Mouse (Mus musculus) splenic B cell, adult 2 months (primary cell): Measurements from ENCODE around the gene Mllt10.
"Not testable (repeated sequence)": the region's sequence is repeated elsewhere in the genome, so short reads cannot be mapped to it uniquely, and the experiment has no call there.

Source experiments
- DNase-seq: peaks from one replicate; pipeline ENCODE4 v3.0.0-alpha.2; 2011; ENCODE audit warnings: low read depth, low spot score
- H3K27me3 ChIP-seq: 2 replicates; pipeline ENCODE4 v1.6.1; 2012; ENCODE audit warnings: mild to moderate bottlenecking, low read length, moderate library complexity, mixed read lengths; ENCODE audit not compliant: control insufficient read depth, poor library complexity, insufficient read depth, severe bottlenecking
- H3K36me3 ChIP-seq: 2 replicates; pipeline ENCODE4 v1.6.1; 2012; ENCODE audit warnings: mild to moderate bottlenecking, low read length, moderate library complexity, mixed read lengths; ENCODE audit not compliant: control insufficient read depth, poor library complexity, insufficient read depth, severe bottlenecking

The Mllt10 gene

DNA sequence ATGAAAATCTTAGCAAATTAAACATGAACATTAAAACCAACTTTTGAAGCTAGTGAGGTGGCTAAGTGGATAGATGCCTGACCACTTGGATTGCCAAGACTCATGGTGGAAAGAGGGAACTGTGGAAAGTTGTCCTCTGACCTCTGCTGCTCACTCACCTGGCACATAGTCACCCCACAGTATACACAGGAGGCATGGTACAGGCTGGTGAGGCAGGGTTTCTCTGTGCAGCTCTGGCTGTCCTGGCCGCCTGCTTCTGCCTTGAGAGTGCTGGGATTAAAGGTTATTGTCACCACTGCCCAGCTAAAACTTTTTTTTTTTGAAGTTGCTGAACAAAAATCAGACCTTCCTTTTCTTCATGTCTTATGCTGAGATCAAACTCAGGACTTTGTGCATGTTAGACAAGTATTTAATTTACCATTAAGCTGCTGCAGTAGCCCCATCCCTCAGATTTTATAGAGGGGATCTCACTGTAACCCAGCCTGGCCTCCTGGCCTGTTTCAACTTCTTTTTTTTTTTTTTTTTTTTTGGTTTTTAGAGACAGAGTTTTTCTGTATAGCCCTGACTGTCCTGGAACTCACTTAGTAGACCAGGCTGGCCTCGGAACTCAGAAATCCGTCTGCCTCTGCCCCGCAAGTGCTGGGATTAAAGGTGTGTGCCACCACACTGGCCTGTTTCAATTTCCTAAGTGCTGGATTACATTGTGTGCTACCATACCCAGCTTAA, 13.2 kb downstream of the Mllt10 start:
- H3K36me3 ChIP-seq: no peaks in the 10 kb centered on the region; the same call in 1 of the 2 replicates
- DNase-seq: no peak

DNA sequence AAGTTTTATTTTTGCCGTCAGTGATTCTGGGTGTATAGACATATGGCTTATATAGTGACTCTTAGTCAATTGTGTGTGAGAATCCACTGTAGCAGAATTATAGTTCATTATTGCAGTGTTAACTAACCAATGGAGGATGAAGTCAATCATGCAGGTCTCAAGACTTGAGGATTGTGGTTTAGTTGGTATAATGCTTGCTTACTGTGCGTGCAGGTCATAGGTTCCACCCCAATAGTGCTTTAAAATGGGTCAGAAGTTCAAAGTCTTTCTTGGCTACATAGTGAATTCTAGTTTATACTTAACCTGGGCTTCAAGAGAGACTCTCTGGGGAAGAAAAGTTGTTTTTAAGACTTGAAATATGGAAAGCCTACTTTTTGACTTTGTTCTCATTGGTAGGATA, 16.9 kb downstream of the Mllt10 start:
- Histone ChIP-seq H3K36me3 (no peaks in the 10 kb centered on the region; the same call in 1 of the 2 replicates), H3K27me3 (no peaks in the 10 kb centered on the region)
- no peak for DNase-seq

More for the DNA sequence above, 13.2 kb downstream of the Mllt10 start:
- H3K27me3 ChIP-seq: no peaks in the 10 kb centered on the region

DNA sequence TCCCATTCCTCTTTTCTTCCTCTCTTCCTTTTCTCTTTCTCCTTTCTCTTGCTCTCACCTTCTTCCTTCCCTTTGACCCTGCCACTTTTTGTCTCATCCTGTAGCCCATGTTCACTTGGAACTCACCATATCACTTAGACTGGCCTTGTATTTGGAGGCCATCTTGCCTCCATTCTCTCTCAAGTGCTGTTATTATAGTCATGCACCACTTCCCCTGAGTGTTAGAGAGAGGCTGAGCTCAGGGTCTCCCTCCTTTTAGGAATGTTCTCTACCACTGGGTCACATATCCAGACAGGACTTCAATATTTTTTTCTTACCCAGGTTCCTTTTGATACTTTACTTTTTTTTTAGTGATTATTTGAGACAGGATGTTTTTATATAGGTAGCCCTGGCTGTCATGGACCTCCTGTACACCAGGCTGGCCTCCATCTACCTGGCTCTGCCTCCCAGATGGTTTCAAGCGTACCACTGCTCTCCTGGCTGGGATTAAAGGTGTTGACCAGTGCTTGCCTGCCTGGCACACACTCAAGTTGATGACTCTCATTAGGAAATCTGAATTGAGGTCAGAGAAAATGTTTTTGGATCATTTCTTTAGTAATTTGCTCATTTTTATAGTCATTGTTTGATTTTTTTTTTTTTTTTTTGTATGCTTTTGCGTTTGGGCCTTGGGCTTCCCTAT, 25.3 kb downstream of the Mllt10 start:
- no peak for DNase-seq
- H3K27me3 ChIP-seq: no peaks in the 10 kb centered on the region
- H3K36me3 ChIP-seq: 0 out of 2 replicates have a peak, but pooled peaks cover 6% of the 10 kb centered on the region

DNA sequence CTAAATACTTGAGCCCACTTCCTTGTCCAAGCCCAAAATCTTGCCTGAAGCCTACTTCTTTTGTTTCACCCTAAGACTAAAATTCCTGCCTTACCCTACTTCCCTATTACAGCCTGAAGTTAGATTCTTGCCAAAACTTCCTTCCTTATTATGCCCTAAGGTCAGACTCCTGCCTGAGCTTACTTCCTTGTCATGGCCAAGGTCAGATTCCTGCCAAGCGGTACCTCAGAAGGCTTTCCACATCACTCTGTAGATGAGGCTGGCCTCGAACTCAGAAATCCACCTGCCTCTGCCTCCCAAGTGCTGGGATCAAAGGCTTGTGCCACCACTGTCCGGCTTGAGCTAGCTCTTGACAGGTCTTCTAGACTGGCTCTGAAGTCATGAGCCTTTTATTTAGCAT, 32.7 kb downstream of the Mllt10 start:
- H3K27me3 ChIP-seq, H3K36me3 ChIP-seq, DNase-seq: not testable (repeated sequence)

DNA sequence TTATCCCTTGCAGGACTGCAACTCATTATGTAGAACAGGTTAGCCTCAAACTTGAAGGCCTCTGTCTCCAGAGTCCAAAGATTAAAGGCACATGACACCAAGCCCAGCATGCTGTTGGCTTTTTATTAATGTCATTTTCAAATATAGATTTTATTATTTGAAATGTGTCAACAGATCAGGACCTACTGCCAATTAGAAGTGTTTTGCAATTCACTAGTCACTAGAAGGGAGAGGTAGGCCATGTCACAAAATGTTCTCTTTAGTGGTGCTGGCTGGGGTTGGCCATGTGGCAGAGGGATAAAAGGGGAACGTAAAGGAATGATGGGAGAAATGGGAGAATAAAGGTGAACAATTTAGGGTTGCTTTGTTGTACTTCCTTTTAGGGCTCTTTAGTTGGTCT, 38.8 kb downstream of the Mllt10 start:
- no peak for DNase-seq
- Histone ChIP-seq H3K36me3 (peaks cover 2% of the 10 kb centered on the region; the same call in 1 of the 2 replicates), H3K27me3 (no peaks in the 10 kb centered on the region)

DNA sequence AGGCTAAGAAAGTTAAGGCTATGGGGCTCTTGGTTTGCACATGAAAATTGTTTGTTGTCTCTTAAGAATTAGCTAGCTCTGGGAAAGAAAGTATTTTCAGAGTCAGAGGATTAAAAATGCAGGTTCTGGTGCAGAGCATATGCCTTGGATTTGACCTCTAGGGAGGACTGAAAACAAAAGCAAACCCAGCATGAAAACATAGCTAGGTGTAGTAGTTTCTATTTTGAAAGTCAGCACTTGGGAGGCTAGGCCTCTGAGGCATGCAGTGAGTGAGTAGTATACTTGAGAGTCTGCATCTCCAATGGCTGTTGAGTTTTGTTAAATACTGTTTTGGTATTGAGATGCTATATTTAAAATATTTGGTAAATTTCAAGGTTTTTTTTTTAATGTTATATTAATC, 39.3 kb downstream of the Mllt10 start:
- H3K36me3 ChIP-seq: 0 out of 2 replicates have a peak, but pooled peaks cover 2% of the 10 kb centered on the region
- no peak for DNase-seq
- no peaks in the 10 kb centered on the region for H3K27me3 ChIP-seq

DNA sequence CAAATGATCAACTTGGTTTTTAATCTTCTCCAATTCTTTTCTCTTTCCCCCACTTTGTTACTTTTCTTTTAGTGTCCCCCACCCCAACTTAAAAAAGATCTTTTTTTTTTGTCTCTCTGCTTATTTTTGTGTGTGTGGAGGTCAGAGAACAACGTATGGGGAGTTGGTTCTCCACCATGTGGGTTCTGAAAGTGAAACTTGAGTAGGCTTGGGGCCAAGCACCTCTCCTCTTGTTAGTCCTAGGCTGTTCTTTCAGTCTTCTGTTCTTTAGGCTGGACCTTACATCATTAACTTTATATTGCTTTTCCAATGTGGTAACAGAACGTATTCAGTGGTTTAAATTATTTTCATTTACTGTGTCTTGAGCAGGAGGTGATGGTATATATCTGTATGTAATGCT, 40.8 kb downstream of the Mllt10 start:
- peak; percentile 31 for DNase-seq
- H3K36me3 ChIP-seq: no peaks in the 10 kb centered on the region; the same call in 1 of the 2 replicates
- no peaks in the 10 kb centered on the region for H3K27me3 ChIP-seq

DNA sequence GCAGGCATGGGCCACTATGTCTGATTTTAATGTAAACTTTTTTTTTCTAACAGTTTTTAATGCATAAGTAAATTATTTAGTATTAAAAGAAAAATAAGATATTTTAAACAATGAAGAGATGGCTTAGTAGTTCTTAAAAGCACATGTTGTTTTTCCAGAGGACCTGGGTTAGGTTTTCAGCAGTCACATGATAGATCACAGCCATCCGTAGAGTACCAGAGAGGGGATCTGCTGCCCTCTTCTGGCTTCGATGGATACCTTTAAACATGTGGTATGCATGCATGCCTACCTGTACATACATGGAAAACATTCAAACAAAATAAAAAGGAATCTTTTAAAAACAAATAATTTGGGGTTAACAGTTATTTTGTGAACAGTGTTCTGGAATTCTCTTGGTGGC, 45.9 kb downstream of the Mllt10 start:
- DNase-seq: peak; percentile 55
- Histone ChIP-seq H3K27me3 (no peaks in the 10 kb centered on the region), H3K36me3 (no peaks in the 10 kb centered on the region; the same call in 1 of the 2 replicates)

DNA sequence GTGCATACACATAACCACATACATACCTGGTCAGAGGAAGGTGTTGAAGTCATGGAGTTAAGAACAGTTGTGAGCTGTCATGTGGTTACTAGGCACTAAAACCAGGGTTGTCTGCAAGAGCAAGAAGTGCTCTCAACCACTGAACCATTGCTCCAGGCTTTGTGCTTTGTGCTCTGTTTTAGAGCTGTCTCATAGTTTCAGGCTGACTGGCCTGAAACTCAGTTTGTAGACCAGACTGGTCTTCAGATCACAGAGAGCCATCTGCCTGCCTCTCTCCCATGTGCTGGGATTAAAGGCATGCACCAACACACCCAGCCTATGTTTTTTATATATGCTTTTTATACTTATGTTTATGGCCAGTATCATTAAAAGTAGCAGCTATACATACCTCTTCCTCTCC, 52.5 kb downstream of the Mllt10 start:
- DNase-seq: no peak
- Histone ChIP-seq H3K36me3 (no peaks in the 10 kb centered on the region), H3K27me3 (no peaks in the 10 kb centered on the region)

DNA sequence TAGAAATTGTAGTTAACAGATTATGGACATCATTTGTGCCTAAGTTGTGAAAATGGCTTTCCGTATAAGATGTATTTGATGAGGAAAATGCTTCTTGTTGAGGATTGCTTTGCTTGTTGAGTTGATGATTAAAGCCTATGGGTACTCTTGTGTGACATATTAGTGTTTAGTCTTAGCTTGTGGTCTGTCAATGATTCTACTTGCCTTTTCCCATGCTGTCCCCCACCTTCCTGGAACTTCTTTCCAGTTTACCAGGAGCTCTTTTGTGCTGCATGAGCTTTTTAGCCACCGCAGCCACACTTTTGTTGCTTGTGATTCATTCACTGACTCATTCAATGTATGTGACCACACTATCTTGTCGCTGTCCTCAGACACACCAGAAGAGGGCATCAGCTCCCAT, 53.2 kb downstream of the Mllt10 start:
- H3K27me3 ChIP-seq: no peaks in the 10 kb centered on the region
- H3K36me3 ChIP-seq: no peaks in the 10 kb centered on the region
- DNase-seq: no peak

DNA sequence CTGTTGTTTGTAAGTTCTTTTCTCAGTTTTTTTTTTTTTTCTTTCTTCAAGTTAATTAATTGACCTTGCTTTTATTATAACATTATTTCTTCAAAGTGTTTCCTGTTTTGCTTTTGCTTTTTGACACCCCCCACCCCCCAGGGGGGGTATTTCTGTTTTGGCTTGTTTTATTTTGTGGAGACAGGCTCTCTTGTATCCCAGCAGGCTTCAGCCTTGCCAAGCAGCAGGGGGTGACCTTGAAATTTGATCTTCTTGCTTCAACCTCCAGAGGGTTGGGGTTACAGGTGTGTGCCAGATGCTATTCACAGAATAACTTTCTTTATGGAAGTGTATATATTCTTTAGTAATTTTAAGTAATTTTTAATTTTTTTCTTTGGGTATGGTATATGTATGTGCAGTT, 56.4 kb downstream of the Mllt10 start:
- Histone ChIP-seq H3K27me3 (no peaks in the 10 kb centered on the region), H3K36me3 (no peaks in the 10 kb centered on the region)
- no peak for DNase-seq

DNA sequence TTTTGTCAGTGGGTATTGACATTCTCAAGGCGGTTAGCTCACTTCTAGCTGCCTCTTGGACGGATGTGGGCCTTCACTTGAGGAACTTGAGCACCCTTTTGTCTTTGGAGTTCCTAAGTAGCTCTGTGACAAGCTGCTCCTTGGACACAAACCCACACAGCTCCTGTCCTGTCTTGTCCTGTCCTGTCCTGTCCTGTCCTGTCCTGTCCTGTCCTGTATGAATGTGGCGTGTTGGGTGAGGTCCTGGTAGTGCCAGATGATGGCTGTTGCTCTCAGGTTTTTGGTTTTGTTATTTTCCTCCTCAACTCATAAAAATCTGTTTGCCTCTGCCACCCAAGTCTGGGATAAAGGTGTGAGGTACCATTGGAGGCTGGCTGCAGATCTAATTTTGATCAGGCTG, 61.4 kb downstream of the Mllt10 start:
- 0 out of 2 replicates have a peak, but pooled peaks cover 2% of the 10 kb centered on the region for H3K36me3 ChIP-seq
- DNase-seq: no peak
- H3K27me3 ChIP-seq: no peaks in the 10 kb centered on the region

DNA sequence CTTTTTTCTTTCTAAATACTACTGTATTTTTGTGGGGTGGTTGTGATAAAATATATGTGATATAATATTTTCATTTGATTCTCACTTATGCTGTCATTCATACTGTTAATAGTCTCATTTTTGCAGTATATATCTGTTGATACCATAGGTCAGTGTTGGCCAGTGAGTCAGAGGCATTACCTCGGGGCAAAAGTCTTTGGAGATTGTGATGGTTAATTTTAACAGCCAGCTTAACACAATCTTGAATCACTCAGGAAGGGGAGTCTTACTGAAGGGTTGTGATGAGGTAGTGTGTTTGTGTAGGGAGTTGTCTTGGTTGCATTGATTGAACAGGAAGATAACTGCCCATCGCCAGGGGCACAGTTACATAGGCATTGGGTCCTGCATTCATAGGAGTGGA, 83.1 kb downstream of the Mllt10 start:
- Histone ChIP-seq H3K27me3 (no peaks in the 10 kb centered on the region), H3K36me3 (0 out of 2 replicates have a peak, but pooled peaks cover 2% of the 10 kb centered on the region)
- DNase-seq: no peak

DNA sequence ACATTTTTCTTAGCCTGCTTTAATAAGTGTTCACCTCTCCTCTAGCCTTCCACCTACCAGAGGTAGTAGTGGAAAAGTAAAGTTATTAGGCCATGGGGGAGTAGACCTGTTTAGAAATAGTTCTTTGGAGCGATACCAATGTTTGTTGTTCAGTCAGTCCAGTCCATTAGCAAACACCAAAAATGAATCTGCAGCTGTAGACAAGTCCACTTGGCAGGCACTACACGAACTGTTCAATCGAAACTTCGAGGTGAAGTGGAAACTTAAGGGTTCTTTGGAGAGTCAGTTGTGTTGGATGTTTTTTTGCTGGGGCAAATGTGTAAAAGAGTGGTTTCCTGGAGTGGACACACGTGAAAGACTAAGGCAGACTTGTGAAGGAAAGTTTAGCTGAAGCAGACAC, 84.6 kb downstream of the Mllt10 start:
- 0 out of 2 replicates have a peak, but pooled peaks cover 4% of the 10 kb centered on the region for H3K36me3 ChIP-seq

DNA sequence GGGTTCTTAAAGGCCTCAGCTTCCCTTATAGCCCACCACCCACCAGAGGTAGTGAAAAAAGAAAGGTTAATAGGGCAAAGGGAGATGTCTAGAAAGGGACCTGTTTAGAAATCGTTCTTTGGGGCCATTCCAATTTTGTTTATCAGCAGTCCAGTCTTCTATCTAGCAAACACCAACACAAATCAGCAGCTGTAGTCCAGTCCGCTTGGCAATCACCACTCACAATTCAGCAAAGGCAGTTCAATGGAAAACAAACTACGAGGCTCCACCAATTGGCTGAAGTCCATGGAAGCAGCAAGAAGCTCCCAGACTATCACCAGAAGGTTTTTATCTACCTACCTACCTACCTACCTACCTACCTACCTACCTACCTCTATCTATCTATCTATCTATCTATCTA, 101.1 kb downstream of the Mllt10 start:
- no peak for DNase-seq
- peaks cover 2% of the 10 kb centered on the region; the same call in 1 of the 2 replicates for H3K36me3 ChIP-seq
- no peaks in the 10 kb centered on the region for H3K27me3 ChIP-seq

More for the DNA sequence above, 84.6 kb downstream of the Mllt10 start:
- no peak for DNase-seq
- H3K27me3 ChIP-seq: no peaks in the 10 kb centered on the region
